Mouse (Mus musculus) midbrain, embryonic 12.5 days (tissue): Measurements from ENCODE around the gene Kcnj9. TPM values are rescaled to one million over a fixed set of nuclear protein-coding genes. Genes with fewer than 3 reads are reported as not detected.

Experiments
- ATAC-seq: fragments of 200-750 bp; cut with Nextera tagmentation; 2 replicates; pipeline ENCODE4 v1.8.0; 2017; ENCODE audit warnings: low read depth, moderate TSS enrichment, moderate library complexity; ENCODE audit not compliant: low FRiP score
- H3K27ac ChIP-seq: fragments of 300-500 bp; sonication (generic); replicated peaks from 2 replicates; pipeline ENCODE4 v1.5.1; 2016; ENCODE audit warnings: mild to moderate bottlenecking
- H3K27me3 ChIP-seq: fragments of 300-500 bp; sonication (generic); 2 replicates; pipeline ENCODE4 v1.6.1; 2016; ENCODE audit warnings: mild to moderate bottlenecking
- H3K36me3 ChIP-seq: fragments of 300-500 bp; sonication (generic); 2 replicates; pipeline ENCODE4 v1.6.1; 2016
- H3K4me1 ChIP-seq: fragments of 300-500 bp; sonication (generic); 2 replicates; pipeline ENCODE4 v1.6.1; 2016
- H3K4me2 ChIP-seq: fragments of 300-500 bp; sonication (generic); replicated peaks from 2 replicates; pipeline ENCODE4 v1.6.1; 2016; ENCODE audit warnings: mild to moderate bottlenecking, moderate library complexity
- H3K4me3 ChIP-seq: fragments of 300-500 bp; sonication (generic); 2 replicates; pipeline ENCODE4 v1.5.1; 2016; ENCODE audit warnings: mild to moderate bottlenecking
- H3K9ac ChIP-seq: fragments of 300-500 bp; sonication (generic); replicated peaks from 2 replicates; pipeline ENCODE4 v1.6.1; 2016; ENCODE audit warnings: mild to moderate bottlenecking, moderate library complexity
- H3K9me3 ChIP-seq: fragments of 300-500 bp; sonication (generic); 2 replicates; pipeline ENCODE4 v1.6.1; 2016; ENCODE audit warnings: mild to moderate bottlenecking
- WGBS: fragments of 180-500 bp; shearing (Covaris S2); methylation state at CpG from one replicate; pipeline ENCODE4 v1.1.7; 2016; 5-methylcytosine and 5-hydroxymethylcytosine counted together
- polyA plus RNA-seq: library from polyadenylated mRNA; unstranded; fragments of >200 nt; fragmentation: Nextera tagmentation; extraction: Ambion mirVana; gene quantifications from 2 replicates; pipeline ENCODE4 v1.2.1, GENCODE M21; 2016

The Kcnj9 gene
- polyA plus RNA-seq, 1 experiment from 2014 or later: 2.7 TPM

GRCm38 (mm10) chr1:172349504-172349903, 20.4 kb upstream of the Kcnj9 start:
- Histone ChIP-seq H3K9ac (peak overlapping the region; percentile 45; the same call in 1 of the 2 replicates), H3K4me2 (peak overlapping the region; percentile 38), H3K4me3 (no peak overlapping the region), H3K36me3 (no peaks in the 10 kb centered on the region), H3K4me1 (peaks cover 49% of the 10 kb centered on the region), H3K27me3 (peaks cover 10% of the 10 kb centered on the region), H3K27ac (peak overlapping the region; percentile 94), H3K9me3 (no peaks in the 10 kb centered on the region)
- 36% methylated on average over 5 of the region's 5 CpGs for WGBS
- ATAC-seq: peak; percentile 34

GRCm38 (mm10) chr1:172347382-172347781, 18.3 kb upstream of the Kcnj9 start:
- no peak overlapping the region for H3K9ac ChIP-seq
- H3K4me2 ChIP-seq: no peak overlapping the region
- ATAC-seq: no peak
- WGBS: 91% methylated on average over 12 of the region's 12 CpGs
- H3K4me1 ChIP-seq: peaks cover 46% of the 10 kb centered on the region
- no peak overlapping the region for H3K4me3 ChIP-seq
- peaks cover 6% of the 10 kb centered on the region for H3K27me3 ChIP-seq
- H3K9me3 ChIP-seq: no peaks in the 10 kb centered on the region
- H3K27ac ChIP-seq: no peak overlapping the region
- H3K36me3 ChIP-seq: no peaks in the 10 kb centered on the region

GRCm38 (mm10) chr1:172346707-172347106, 17.6 kb upstream of the Kcnj9 start:
- Histone ChIP-seq H3K4me3 (no peak overlapping the region), H3K27me3 (peaks cover 13% of the 10 kb centered on the region), H3K4me2 (no peak overlapping the region), H3K9ac (no peak overlapping the region), H3K9me3 (no peaks in the 10 kb centered on the region), H3K27ac (no peak overlapping the region), H3K4me1 (peaks cover 44% of the 10 kb centered on the region), H3K36me3 (no peaks in the 10 kb centered on the region)
- WGBS: 89% methylated on average over 10 of the region's 10 CpGs
- ATAC-seq: no peak

GRCm38 (mm10) chr1:172344820-172345219, 15.7 kb upstream of the Kcnj9 start:
- ATAC-seq: no peak
- Histone ChIP-seq H3K9ac (no peak overlapping the region), H3K4me1 (peaks cover 40% of the 10 kb centered on the region), H3K27me3 (peaks cover 20% of the 10 kb centered on the region), H3K27ac (no peak overlapping the region), H3K9me3 (no peaks in the 10 kb centered on the region), H3K4me3 (no peak overlapping the region), H3K4me2 (no peak overlapping the region), H3K36me3 (no peaks in the 10 kb centered on the region)
- 85% methylated on average over 7 of the region's 7 CpGs for WGBS

- WGBS: 54% methylated on average over 3 of the region's 3 CpGs
- Histone ChIP-seq H3K27ac (no peak overlapping the region), H3K4me1 (peaks cover 30% of the 10 kb centered on the region), H3K9ac (no peak overlapping the region), H3K27me3 (peaks cover 22% of the 10 kb centered on the region), H3K4me3 (no peak overlapping the region), H3K4me2 (no peak overlapping the region), H3K9me3 (no peaks in the 10 kb centered on the region), H3K36me3 (no peaks in the 10 kb centered on the region)
- ATAC-seq: no peak
Observed at GRCm38 (mm10) chr1:172343914-172344313, 14.8 kb upstream of the Kcnj9 start.

- H3K4me2 ChIP-seq: peak overlapping the region; percentile 72
- H3K4me1 ChIP-seq: peaks cover 25% of the 10 kb centered on the region
- no peak for ATAC-seq
- H3K9me3 ChIP-seq: no peaks in the 10 kb centered on the region
- H3K27me3 ChIP-seq: peaks cover 28% of the 10 kb centered on the region
- no peak overlapping the region for H3K9ac ChIP-seq
- H3K4me3 ChIP-seq: no peak overlapping the region
- H3K36me3 ChIP-seq: no peaks in the 10 kb centered on the region
- no peak overlapping the region for H3K27ac ChIP-seq
- WGBS: 96% methylated on average over 3 of the region's 3 CpGs
Observed at GRCm38 (mm10) chr1:172342729-172343128, 13.6 kb upstream of the Kcnj9 start.

GRCm38 (mm10) chr1:172341386-172341785, 12.3 kb upstream of the Kcnj9 start:
- no peaks in the 10 kb centered on the region for H3K9me3 ChIP-seq
- 18% methylated on average over 10 of the region's 10 CpGs for WGBS
- H3K9ac ChIP-seq: peak overlapping the region; percentile 50
- peak overlapping the region; percentile 55 for H3K4me3 ChIP-seq
- peaks cover 25% of the 10 kb centered on the region for H3K4me1 ChIP-seq
- H3K36me3 ChIP-seq: no peaks in the 10 kb centered on the region
- peaks cover 30% of the 10 kb centered on the region for H3K27me3 ChIP-seq
- H3K27ac ChIP-seq: no peak overlapping the region
- peak overlapping the region; percentile 72 for H3K4me2 ChIP-seq
- no peak for ATAC-seq

- no peaks in the 10 kb centered on the region for H3K9me3 ChIP-seq
- no peaks in the 10 kb centered on the region for H3K36me3 ChIP-seq
- H3K4me2 ChIP-seq: peak within 1 kb of the TSS; percentile 72
- peak within 1 kb of the TSS; percentile 55 for H3K4me3 ChIP-seq
- WGBS: 1% methylated on average over 37 of the region's 38 CpGs
- peak; percentile 97 for ATAC-seq
- peaks cover 30% of the 10 kb centered on the region for H3K27me3 ChIP-seq
- peak within 1 kb of the TSS; percentile 50 for H3K9ac ChIP-seq
- H3K4me1 ChIP-seq: peaks cover 25% of the 10 kb centered on the region
- peak within 1 kb of the TSS; percentile 58 for H3K27ac ChIP-seq
Observed at GRCm38 (mm10) chr1:172340729-172341321, 11.7 kb upstream of the Kcnj9 start, which contains the start of gene Kcnj10. TSS of gene Kcnj10 (plus strand) at chr1:172341210.

GRCm38 (mm10) chr1:172337411-172338185, 8.5 kb upstream of the Kcnj9 start:
- Histone ChIP-seq H3K27me3 (peaks cover 34% of the 10 kb centered on the region), H3K4me3 (no peak overlapping the region), H3K27ac (no peak overlapping the region), H3K4me1 (peaks cover 18% of the 10 kb centered on the region), H3K36me3 (no peaks in the 10 kb centered on the region), H3K9me3 (no peaks in the 10 kb centered on the region), H3K4me2 (no peak overlapping the region), H3K9ac (no peak overlapping the region)
- WGBS: 43% methylated on average over 2 of the region's 2 CpGs
- ATAC-seq: no peak

GRCm38 (mm10) chr1:172335804-172336203, 6.7 kb upstream of the Kcnj9 start:
- no peak for ATAC-seq

GRCm38 (mm10) chr1:172333512-172333911, 4.4 kb upstream of the Kcnj9 start:
- WGBS: 26% methylated on average over 3 of the region's 3 CpGs
- Histone ChIP-seq H3K4me3 (no peak overlapping the region), H3K27me3 (peaks cover 36% of the 10 kb centered on the region), H3K27ac (no peak overlapping the region), H3K4me2 (no peak overlapping the region), H3K36me3 (no peaks in the 10 kb centered on the region), H3K4me1 (peaks cover 12% of the 10 kb centered on the region), H3K9ac (no peak overlapping the region), H3K9me3 (no peaks in the 10 kb centered on the region)
- ATAC-seq: no peak

More at GRCm38 (mm10) chr1:172335804-172336203, 6.7 kb upstream of the Kcnj9 start:
- H3K9ac ChIP-seq: no peak overlapping the region
- peaks cover 25% of the 10 kb centered on the region for H3K27me3 ChIP-seq
- no peaks in the 10 kb centered on the region for H3K9me3 ChIP-seq
- H3K27ac ChIP-seq: no peak overlapping the region
- H3K4me3 ChIP-seq: no peak overlapping the region
- WGBS: 75% methylated on average over 15 of the region's 15 CpGs
- no peaks in the 10 kb centered on the region for H3K36me3 ChIP-seq
- H3K4me2 ChIP-seq: no peak overlapping the region
- peaks cover 6% of the 10 kb centered on the region for H3K4me1 ChIP-seq

GRCm38 (mm10) chr1:172332925-172333324, 3.8 kb upstream of the Kcnj9 start:
- no peak overlapping the region for H3K4me2 ChIP-seq
- H3K9ac ChIP-seq: no peak overlapping the region
- peaks cover 37% of the 10 kb centered on the region for H3K27me3 ChIP-seq
- no peak for ATAC-seq
- H3K4me1 ChIP-seq: peaks cover 12% of the 10 kb centered on the region
- H3K9me3 ChIP-seq: no peaks in the 10 kb centered on the region
- no peak overlapping the region for H3K27ac ChIP-seq
- no peaks in the 10 kb centered on the region for H3K36me3 ChIP-seq
- H3K4me3 ChIP-seq: no peak overlapping the region
- WGBS: 87% methylated on average over 2 of the region's 2 CpGs
